Mouse (Mus musculus) kidney, postnatal 36 days (tissue): ENCODE results near the gene Zc3h12c.
"Not testable (repeated sequence)": the region's sequence is repeated elsewhere in the genome, so short reads cannot be mapped to it uniquely, and the experiment has no call there.

Experiments
- DNase-seq, 2 experiments: peaks; one replicate each; pipeline ENCODE4 v3.0.0; 2021 to 2022; ENCODE audit warnings: mixed read lengths in 2 of 2

The Zc3h12c gene

GRCm38 (mm10) chr9:52100426-52100825, 67.9 kb downstream of the Zc3h12c start:
- DNase-seq, result no peak

- DNase-seq, result peak; percentile 81 to 90
Measured at GRCm38 (mm10) chr9:52098600-52098999, 69.8 kb downstream of the Zc3h12c start.

GRCm38 (mm10) chr9:52097386-52097785, 71.0 kb downstream of the Zc3h12c start:
- no peak for DNase-seq

GRCm38 (mm10) chr9:52095666-52096065, 72.7 kb downstream of the Zc3h12c start:
- peak in 1 of 2 experiments; percentile 37 for DNase-seq

DNA sequence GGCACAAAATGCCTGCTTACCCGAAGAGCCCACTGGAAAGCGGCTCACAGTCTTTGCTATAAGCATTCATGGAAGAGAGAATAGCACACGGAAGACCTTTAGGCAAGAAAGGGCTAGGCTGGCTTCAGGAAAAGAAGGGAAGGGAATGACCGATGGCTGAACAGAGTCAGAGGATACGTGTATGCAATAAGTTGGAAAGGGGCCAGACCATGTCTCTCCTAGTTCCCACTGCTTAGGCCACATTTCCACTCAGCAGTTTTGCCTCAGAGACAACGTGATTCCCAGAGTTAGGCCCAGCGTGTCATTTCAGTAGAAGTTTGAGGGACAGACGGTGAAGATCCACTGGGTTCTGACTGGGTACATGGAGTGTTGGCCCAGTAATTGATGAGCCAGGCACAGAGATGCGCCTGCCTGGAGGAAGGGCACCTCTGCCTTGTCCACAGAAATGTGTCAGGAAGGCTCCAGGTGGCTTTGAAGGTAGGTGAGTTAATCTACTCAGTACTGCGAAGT, 73.8 kb downstream of the Zc3h12c start:
- DNase-seq, result peak in 1 of 2 experiments; percentile 25

- no peak for DNase-seq
Measured at GRCm38 (mm10) chr9:52094016-52094415, 74.4 kb downstream of the Zc3h12c start.

DNA sequence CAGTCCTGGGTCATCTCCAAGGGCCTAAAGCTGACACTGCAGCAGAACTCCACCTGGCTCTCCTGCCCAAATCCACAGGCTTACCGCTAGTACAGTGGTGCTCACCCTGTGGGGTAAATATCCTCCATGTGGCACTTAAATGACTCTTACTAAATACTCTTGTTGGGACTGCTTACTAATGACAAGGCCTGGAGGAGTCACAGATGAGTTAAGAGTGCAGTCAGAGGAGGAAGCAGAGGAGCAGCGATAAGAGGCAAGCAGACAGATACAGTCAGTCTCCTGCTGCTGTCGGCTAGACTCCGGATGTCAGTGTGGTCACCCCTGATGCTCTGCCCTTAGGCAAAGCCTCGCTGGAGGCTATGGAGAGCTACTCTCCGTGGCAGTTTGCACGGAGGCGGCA, 75.3 kb downstream of the Zc3h12c start:
- no peak for DNase-seq

DNA sequence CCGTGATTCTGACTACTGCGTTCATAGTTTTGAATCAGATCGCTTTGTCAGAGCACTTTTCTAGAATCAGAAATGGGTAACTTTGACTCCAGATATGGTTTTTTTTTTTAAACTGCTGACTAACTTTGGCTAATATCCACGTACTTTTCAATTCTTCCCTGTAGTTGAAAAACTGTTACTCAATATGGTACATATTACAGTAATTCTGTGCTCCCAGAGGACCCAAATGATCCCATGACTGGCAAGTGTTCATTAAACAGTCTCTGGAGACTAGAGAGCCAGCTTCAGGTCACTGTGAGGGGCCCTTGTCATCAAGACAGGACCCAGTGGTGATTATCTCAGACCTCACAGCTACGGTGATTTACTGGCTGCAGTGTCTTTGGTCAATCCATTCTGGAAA, 76.1 kb downstream of the Zc3h12c start:
- DNase-seq, result no peak

GRCm38 (mm10) chr9:52091752-52092151, 76.6 kb downstream of the Zc3h12c start:
- no peak for DNase-seq

GRCm38 (mm10) chr9:52082414-52082813, 86.0 kb downstream of the Zc3h12c start:
- no peak for DNase-seq

DNA sequence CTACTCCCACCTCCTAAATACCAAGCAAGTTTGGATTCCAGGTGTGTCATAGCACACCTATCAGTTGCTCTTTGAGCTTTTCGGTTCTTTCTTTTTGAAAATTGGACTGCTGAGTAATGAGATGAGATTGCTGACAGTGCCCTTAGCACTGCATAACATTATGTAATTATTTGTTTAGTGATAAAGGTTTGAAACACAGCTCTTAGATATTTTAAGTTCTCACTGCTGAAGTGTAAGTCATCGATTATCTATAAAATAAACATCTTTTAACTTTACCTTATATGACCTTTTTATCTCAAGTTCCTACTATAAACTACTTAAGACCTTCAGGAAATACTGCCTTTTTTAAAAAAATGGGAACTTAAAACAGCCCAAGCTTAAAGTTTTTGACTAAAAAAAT, 86.4 kb downstream of the Zc3h12c start:
- no peak for DNase-seq

DNA sequence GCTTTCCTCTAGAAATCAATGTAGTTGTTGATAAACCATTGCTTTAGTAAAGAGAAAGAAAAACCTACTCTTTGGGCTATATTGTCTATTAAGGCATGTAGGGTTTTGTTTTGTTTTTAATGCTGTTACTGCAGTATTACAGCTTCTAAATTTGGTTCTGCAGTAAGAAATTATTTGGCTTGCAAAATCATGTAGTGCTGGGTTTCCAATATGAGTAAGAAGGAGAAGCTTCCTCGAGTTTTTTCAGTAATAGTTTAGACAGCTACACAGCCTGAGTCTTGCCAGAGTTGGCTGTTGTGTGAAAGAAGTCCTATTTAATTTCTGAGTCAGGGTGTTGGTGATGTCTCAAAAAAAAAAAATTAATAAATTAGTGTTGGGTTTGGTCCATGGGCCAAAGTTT, 90.7 kb downstream of the Zc3h12c start:
- DNase-seq, result no peak

DNA sequence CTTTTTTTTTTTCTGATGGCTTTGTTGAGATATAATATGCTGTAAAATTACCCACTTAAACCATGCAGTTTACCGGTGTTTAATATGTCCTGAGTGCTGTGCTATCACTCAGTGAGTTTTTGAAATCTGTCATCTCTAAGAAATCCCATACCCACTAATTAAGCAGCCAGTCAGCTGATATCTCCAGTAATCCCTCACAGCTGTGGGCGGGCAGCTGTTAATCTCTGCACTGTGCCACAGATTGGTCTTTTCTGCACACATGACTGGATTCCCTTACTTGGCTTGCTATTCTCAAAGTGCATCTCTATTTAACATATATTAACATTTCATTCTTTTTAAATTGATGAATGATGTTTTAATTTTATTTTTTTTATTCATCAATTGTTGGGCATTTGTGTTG, 92.3 kb downstream of the Zc3h12c start:
- no peak for DNase-seq

GRCm38 (mm10) chr9:52072202-52072601, 96.2 kb downstream of the Zc3h12c start:
- DNase-seq, result no peak

DNA sequence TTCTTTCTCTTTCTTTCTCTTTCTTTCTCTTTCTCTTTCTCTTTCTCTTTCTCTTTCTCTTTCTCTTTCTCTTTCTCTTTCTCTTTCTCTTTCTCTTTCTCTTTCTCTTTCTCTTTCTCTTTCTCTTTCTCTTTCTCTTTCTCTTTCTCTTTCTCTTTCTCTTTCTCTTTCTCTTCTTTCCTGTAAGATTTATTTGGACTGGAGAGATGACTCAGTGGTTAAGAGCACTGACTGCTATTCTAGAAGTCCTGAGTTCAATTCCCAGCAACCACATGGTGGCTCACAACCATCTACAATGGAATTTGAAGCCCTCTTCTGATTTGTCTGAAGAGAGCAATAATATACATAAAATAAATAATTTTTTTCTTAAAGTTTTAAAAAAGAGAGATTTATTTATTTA, 97.0 kb downstream of the Zc3h12c start:
- DNase-seq, result not testable (repeated sequence)

- no peak for DNase-seq
Measured at GRCm38 (mm10) chr9:52070052-52070451, 98.3 kb downstream of the Zc3h12c start.
